Mouse (Mus musculus) c-Kit-positive CD71-positive TER-119-positive erythroid progenitor cells, embryonic 14.5 days (primary cell): ENCODE data around the gene Tomt.
A peak's percentile ranks its signal among the peaks of the same experiment; 100 is the strongest.
"Not testable (repeated sequence)": the region's sequence is repeated elsewhere in the genome, so short reads cannot be mapped to it uniquely, and the experiment has no call there.

ENCODE experiments used
- DNase-seq: peaks from one replicate; pipeline ENCODE4 v3.0.0-alpha.2; 2013; ENCODE audit warnings: low spot score

The Tomt gene

GRCm38 (mm10) chr7:101906287-101906681, at the start of gene Tomt:
Tomt (minus strand) TSS chr7:101906359.
- no peak for DNase-seq

GRCm38 (mm10) chr7:101955862-101956261, 49.7 kb upstream of the Tomt start:
- DNase-seq = no peak

GRCm38 (mm10) chr7:101955276-101955675, 49.1 kb upstream of the Tomt start:
- DNase-seq = no peak

- no peak for DNase-seq
Observed at GRCm38 (mm10) chr7:101954163-101954562, 48.0 kb upstream of the Tomt start.

GRCm38 (mm10) chr7:101952098-101952497, 45.9 kb upstream of the Tomt start:
- DNase-seq = no peak

GRCm38 (mm10) chr7:101951648-101952047, 45.5 kb upstream of the Tomt start:
- DNase-seq = no peak

GRCm38 (mm10) chr7:101949008-101949407, 42.8 kb upstream of the Tomt start:
- DNase-seq = not testable (repeated sequence)

GRCm38 (mm10) chr7:101939758-101940157, 33.6 kb upstream of the Tomt start:
- no peak for DNase-seq

GRCm38 (mm10) chr7:101938348-101938747, 32.2 kb upstream of the Tomt start:
- DNase-seq = no peak

- no peak for DNase-seq
Observed at GRCm38 (mm10) chr7:101937569-101937968, 31.4 kb upstream of the Tomt start.

- DNase-seq = no peak
Observed at GRCm38 (mm10) chr7:101936996-101937395, 30.8 kb upstream of the Tomt start.

GRCm38 (mm10) chr7:101935957-101936356, 29.8 kb upstream of the Tomt start:
- no peak for DNase-seq

GRCm38 (mm10) chr7:101933751-101934240, 27.6 kb upstream of the Tomt start, which contains the start of the genes Lrrc51 and Numa1:
Lrrc51 (minus strand) TSS chr7:101933895.
Numa1 (plus strand) TSS chr7:101934111.
- DNase-seq = peak; percentile 98

- DNase-seq = peak; percentile 56
Observed at GRCm38 (mm10) chr7:101933300-101933699, 27.1 kb upstream of the Tomt start.

- no peak for DNase-seq
Observed at GRCm38 (mm10) chr7:101932551-101932950, 26.4 kb upstream of the Tomt start.

GRCm38 (mm10) chr7:101928093-101928492, 21.9 kb upstream of the Tomt start:
- DNase-seq = no peak

- DNase-seq = not testable (repeated sequence)
Observed at GRCm38 (mm10) chr7:101925892-101926291, 19.7 kb upstream of the Tomt start.

- peak; percentile 58 for DNase-seq
Observed at GRCm38 (mm10) chr7:101918071-101918470, 11.9 kb upstream of the Tomt start.

GRCm38 (mm10) chr7:101911982-101912381, 5.8 kb upstream of the Tomt start:
- DNase-seq = no peak

- DNase-seq = no peak
Observed at GRCm38 (mm10) chr7:101910138-101910537, 4.0 kb upstream of the Tomt start.

GRCm38 (mm10) chr7:101908367-101908766, 2.2 kb upstream of the Tomt start:
- no peak for DNase-seq

GRCm38 (mm10) chr7:101906696-101907095, 537 bp upstream of the Tomt start:
- DNase-seq = no peak

- peak; percentile 99 for DNase-seq
Observed at GRCm38 (mm10) chr7:101905561-101906286, 435 bp downstream of the Tomt start, which contains the start of gene Lamtor1. Lamtor1 (plus strand) TSS chr7:101905904.

- no peak for DNase-seq
Observed at GRCm38 (mm10) chr7:101902846-101903245, 3.3 kb downstream of the Tomt start.
